Mouse (Mus musculus) C2C12 (cell line): ENCODE data around the gene Slc23a2.

Source experiments
- CEBPB ChIP-seq: IDR thresholded peaks from one replicate; pipeline ENCODE4 v1.6.1; 2011; ENCODE audit warnings: low read depth, mild to moderate bottlenecking, control low read depth, moderate library complexity
- CTCF ChIP-seq: IDR thresholded peaks from one replicate; pipeline ENCODE4 v1.5.1; 2011; ENCODE audit not compliant: control insufficient read depth, insufficient read depth, insufficient read length
- FOSL1 ChIP-seq: IDR thresholded peaks from one replicate; pipeline ENCODE4 v1.8.0; 2011; ENCODE audit warnings: mild to moderate bottlenecking, low read length; ENCODE audit not compliant: poor library complexity, insufficient read depth, severe bottlenecking
- MAX ChIP-seq: IDR thresholded peaks from one replicate; pipeline ENCODE4 v1.6.1; 2011; ENCODE audit warnings: mild to moderate bottlenecking, control low read depth
- MYOD1 ChIP-seq: IDR thresholded peaks from one replicate; pipeline ENCODE4 v1.6.1; 2011; ENCODE audit warnings: low read depth; ENCODE audit not compliant: control insufficient read depth, insufficient read length
- MYOG ChIP-seq: IDR thresholded peaks from one replicate; pipeline ENCODE4 v1.6.1; 2011; ENCODE audit not compliant: control insufficient read depth, insufficient read length; ENCODE audit errors: extremely low read depth
- USF1 ChIP-seq: IDR thresholded peaks from one replicate; pipeline ENCODE4 v1.6.1; 2011; ENCODE audit warnings: low read depth, mild to moderate bottlenecking, control low read depth, moderate library complexity

- TF ChIP-seq CTCF, result no peak
- no peak for TF ChIP-seq USF1
- TF ChIP-seq MYOG, result no peak
- no peak for TF ChIP-seq MAX
- no peak for TF ChIP-seq CEBPB
- TF ChIP-seq MYOD1, result no peak
- TF ChIP-seq FOSL1, result no peak
Measured at GRCm38 (mm10) chr2:132028107-132028506, 116.8 kb downstream of the Slc23a2 start.
